Mouse (Mus musculus) liver, embryonic 14.5 days (tissue): ENCODE data around the gene Rnf5. TPM values are rescaled to one million over a fixed set of nuclear protein-coding genes. Genes with fewer than 3 reads are reported as not detected.
A peak's percentile ranks its signal among the peaks of the same experiment; 100 is the strongest.

ENCODE experiments used
- ATAC-seq: fragments of 200-750 bp; cut with Nextera tagmentation; 2 replicates; pipeline ENCODE4 v1.8.0; 2017; ENCODE audit warnings: moderate number of reproducible peaks, mild to moderate bottlenecking, moderate library complexity; ENCODE audit not compliant: insufficient read depth
- DNase-seq, 3 experiments: peaks; one replicate each; pipeline ENCODE4 v3.0.0-alpha.2; 2012 to 2013; ENCODE audit warnings: low read depth in 3 of 3, low spot score in 3 of 3
- H3K27ac ChIP-seq: fragments of 300-500 bp; sonication (generic); 2 replicates; pipeline ENCODE4 v1.5.1; 2014; ENCODE audit warnings: moderate library complexity, mild to moderate bottlenecking, control low read depth, inconsistent platforms
- H3K27me3 ChIP-seq: fragments of 300-500 bp; sonication (generic); 2 replicates; pipeline ENCODE4 v1.6.1; 2014; ENCODE audit warnings: mild to moderate bottlenecking, low read length, moderate library complexity; ENCODE audit not compliant: control insufficient read depth, insufficient read depth
- H3K36me3 ChIP-seq: fragments of 300-500 bp; sonication (generic); replicated peaks from 2 replicates; pipeline ENCODE4 v1.6.1; 2014; ENCODE audit warnings: low read depth; ENCODE audit not compliant: control insufficient read depth, insufficient read depth
- H3K4me1 ChIP-seq, 2 experiments: fragments of 200-500 bp in 1 of 2; fragments of 300-500 bp in 1 of 2; sonication (generic) in 1 of 2; replicated peaks; 2 replicates each; pipeline ENCODE4 v1.6.1; 2012 to 2014; ENCODE audit warnings: antibody characterized with exemption in 1 of 2, inconsistent platforms in 1 of 2, low read length in 1 of 2; ENCODE audit not compliant: control insufficient read depth in 2 of 2, insufficient read depth in 2 of 2
- H3K4me2 ChIP-seq: fragments of 300-500 bp; sonication (generic); 2 replicates; pipeline ENCODE4 v1.6.1; 2014; ENCODE audit warnings: low read depth, mild to moderate bottlenecking, control low read depth, moderate library complexity
- H3K4me3 ChIP-seq, 2 experiments: fragments of 200-500 bp in 1 of 2; fragments of 300-500 bp in 1 of 2; sonication (generic) in 1 of 2; 2 replicates each; pipeline ENCODE4 v1.5.1; 2012 to 2014; ENCODE audit warnings: low read depth in 2 of 2, low read length in 2 of 2, mild to moderate bottlenecking in 2 of 2, control low read depth in 1 of 2, inconsistent platforms in 1 of 2, moderate library complexity in 1 of 2; ENCODE audit not compliant: insufficient read depth in 1 of 2
- H3K9ac ChIP-seq: fragments of 300-500 bp; sonication (generic); replicated peaks from 2 replicates; pipeline ENCODE4 v1.6.1; 2014; ENCODE audit warnings: mild to moderate bottlenecking, control low read depth, moderate library complexity
- H3K9me3 ChIP-seq: fragments of 300-500 bp; sonication (generic); 2 replicates; pipeline ENCODE4 v1.6.1; 2016; ENCODE audit warnings: low read length, mixed read lengths; ENCODE audit not compliant: control insufficient read depth
- CTCF ChIP-seq: IDR thresholded peaks from 2 replicates; pipeline ENCODE4 v1.5.1; 2016; ENCODE audit warnings: antibody characterized with exemption, low read depth, control low read depth
- EP300 ChIP-seq: IDR thresholded peaks from 2 replicates; pipeline ENCODE4 v1.6.1; 2016; ENCODE audit warnings: antibody characterized with exemption, low read depth
- WGBS: fragments of 180-500 bp; shearing (Covaris S2); extraction: QIAGEN DNeasy Blood & Tissue Kit; methylation state at CpG from one replicate; pipeline ENCODE4 v1.1.7; 2014; ENCODE audit not compliant: insufficient replicate concordance; 5-methylcytosine and 5-hydroxymethylcytosine counted together
- polyA plus RNA-seq, 2 experiments: library from polyadenylated mRNA; depleted of rRNA in 1 of 2; stranded (reverse) in 1 of 2; unstranded in 1 of 2; fragments of >200 nt; fragmentation: Nextera tagmentation in 1 of 2; extraction: Ambion mirVana in 1 of 2; gene quantifications; 2 replicates each; pipeline versions ENCODE4 v1.2.1 to v1.2.3; 2012 to 2014

Rnf5 gene
- polyA plus RNA-seq, 2 experiments = 51.5 to 59.6 TPM

GRCm38 (mm10) chr17:34605609-34606008, 2.1 kb upstream of the Rnf5 start:
- ATAC-seq (peak; percentile 22), DNase-seq (peak; percentile 81 to 87 (median 85))
- H3K27ac ChIP-seq = peak overlapping the region; percentile 89
- TF ChIP-seq CTCF (no peak), EP300 (no peak)
- H3K4me1 ChIP-seq = peaks cover 12 to 23% of the 10 kb centered on the region in 2 experiments
- H3K27me3 ChIP-seq = no peaks in the 10 kb centered on the region
- peak overlapping the region; percentile 79 for H3K4me2 ChIP-seq
- WGBS = under 1% methylated on average over 29 of the region's 30 CpGs
- H3K9ac ChIP-seq = peak overlapping the region; percentile 90
- no peaks in the 10 kb centered on the region for H3K9me3 ChIP-seq
- peaks cover 8% of the 10 kb centered on the region for H3K36me3 ChIP-seq
- H3K4me3 ChIP-seq = peak overlapping the region; percentile 74 to 78

GRCm38 (mm10) chr17:34604511-34605237, 1.2 kb upstream of the Rnf5 start:
- DNase-seq (no peak), ATAC-seq (no peak)
- H3K27ac ChIP-seq = peak overlapping the region; percentile 89

GRCm38 (mm10) chr17:34604061-34604508, 595 bp upstream of the Rnf5 start, which contains the start of gene Agpat1:
Gene Agpat1 (plus strand): TSS chr17:34604262.
- Histone ChIP-seq H3K4me3 (peak within 1 kb of the TSS; percentile 74 to 92), H3K9ac (peak within 1 kb of the TSS; percentile 93), H3K4me2 (peak within 1 kb of the TSS; percentile 95), H3K9me3 (no peaks in the 10 kb centered on the region), H3K4me1 (peaks cover 12 to 23% of the 10 kb centered on the region in 2 experiments), H3K36me3 (peaks cover 12% of the 10 kb centered on the region), H3K27me3 (no peaks in the 10 kb centered on the region), H3K27ac (peak within 1 kb of the TSS; percentile 89)
- peak in 2 of 3 experiments; percentile 98 for DNase-seq
- peak; percentile 81 for ATAC-seq
- TF ChIP-seq EP300 = no peak
- TF ChIP-seq CTCF = no peak
- 1% methylated on average over 30 of the region's 35 CpGs for WGBS

More at GRCm38 (mm10) chr17:34604511-34605237, 1.2 kb upstream of the Rnf5 start:
- peaks cover 12 to 23% of the 10 kb centered on the region in 2 experiments for H3K4me1 ChIP-seq
- H3K27me3 ChIP-seq = no peaks in the 10 kb centered on the region
- 15% methylated on average over 24 of the region's 24 CpGs for WGBS
- peaks cover 12% of the 10 kb centered on the region for H3K36me3 ChIP-seq
- peak overlapping the region; percentile 79 for H3K4me2 ChIP-seq
- no peaks in the 10 kb centered on the region for H3K9me3 ChIP-seq
- TF ChIP-seq EP300 (no peak), CTCF (no peak)
- H3K4me3 ChIP-seq = peak overlapping the region; percentile 74 to 78
- H3K9ac ChIP-seq = peak overlapping the region; percentile 90

GRCm38 (mm10) chr17:34601796-34602195, 1.7 kb downstream of the Rnf5 start:
- TF ChIP-seq CTCF (no peak), EP300 (no peak)
- no peak overlapping the region for H3K9ac ChIP-seq
- ATAC-seq = no peak
- H3K27me3 ChIP-seq = no peaks in the 10 kb centered on the region
- peaks cover 12% of the 10 kb centered on the region for H3K36me3 ChIP-seq
- peak overlapping the region; percentile 95 for H3K4me2 ChIP-seq
- peaks cover 12 to 25% of the 10 kb centered on the region in 2 experiments for H3K4me1 ChIP-seq
- no peak for DNase-seq
- no peak overlapping the region for H3K27ac ChIP-seq
- H3K9me3 ChIP-seq = no peaks in the 10 kb centered on the region
- H3K4me3 ChIP-seq = no peak overlapping the region; a peak in 1 of 4 replicates
- WGBS = 85% methylated on average over 12 of the region's 12 CpGs

- Histone ChIP-seq H3K9me3 (no peaks in the 10 kb centered on the region), H3K4me3 (no peak overlapping the region), H3K36me3 (peaks cover 12% of the 10 kb centered on the region), H3K27ac (no peak overlapping the region), H3K9ac (no peak overlapping the region), H3K27me3 (no peaks in the 10 kb centered on the region), H3K4me1 (peaks cover 4 to 17% of the 10 kb centered on the region in 2 experiments), H3K4me2 (no peak overlapping the region)
- no peak for TF ChIP-seq CTCF
- no peak for TF ChIP-seq EP300
- no peak for ATAC-seq
- 76% methylated on average over 9 of the region's 9 CpGs for WGBS
- no peak for DNase-seq
Observed at GRCm38 (mm10) chr17:34599891-34600290, 3.6 kb downstream of the Rnf5 start.
